Mouse (Mus musculus) limb, embryonic 14.5 days (tissue): ENCODE results near the gene Nr6a1. TPM values are rescaled to one million over a fixed set of nuclear protein-coding genes. Genes with fewer than 3 reads are reported as not detected.

ENCODE experiments used
- ATAC-seq: fragments of 200-750 bp; cut with Nextera tagmentation; 2 replicates; pipeline ENCODE4 v1.8.0; 2017; ENCODE audit warnings: low read depth, moderate number of reproducible peaks, moderate TSS enrichment; ENCODE audit not compliant: low FRiP score
- DNase-seq: peaks from one replicate; pipeline ENCODE4 v3.0.0-alpha.2; 2015; ENCODE audit warnings: low spot score
- H3K27ac ChIP-seq: fragments of 300-500 bp; sonication (generic); replicated peaks from 2 replicates; pipeline ENCODE4 v1.5.1; 2014; ENCODE audit warnings: low read depth, mild to moderate bottlenecking, low read length, moderate library complexity, mixed read lengths
- H3K27me3 ChIP-seq: fragments of 300-500 bp; sonication (generic); 2 replicates; pipeline ENCODE4 v1.6.1; 2014; ENCODE audit warnings: low read length, mixed read lengths; ENCODE audit not compliant: control insufficient read depth, insufficient read depth
- H3K36me3 ChIP-seq: fragments of 300-500 bp; sonication (generic); 2 replicates; pipeline ENCODE4 v1.6.1; 2014; ENCODE audit warnings: mild to moderate bottlenecking, low read length, moderate library complexity, mixed read lengths; ENCODE audit not compliant: control insufficient read depth, insufficient read depth
- H3K4me1 ChIP-seq: fragments of 300-500 bp; sonication (generic); 2 replicates; pipeline ENCODE4 v1.6.1; 2014; ENCODE audit warnings: antibody characterized with exemption, low read length, mixed read lengths; ENCODE audit not compliant: control insufficient read depth, insufficient read depth
- H3K4me2 ChIP-seq: fragments of 300-500 bp; sonication (generic); replicated peaks from 2 replicates; pipeline ENCODE4 v1.6.1; 2014; ENCODE audit warnings: low read depth, mild to moderate bottlenecking, low read length, moderate library complexity; ENCODE audit not compliant: severe bottlenecking
- H3K4me3 ChIP-seq: fragments of 300-500 bp; sonication (generic); replicated peaks from 2 replicates; pipeline ENCODE4 v1.5.1; 2014; ENCODE audit warnings: low read length
- H3K9ac ChIP-seq: fragments of 300-500 bp; sonication (generic); 2 replicates; pipeline ENCODE4 v1.6.1; 2014; ENCODE audit warnings: mild to moderate bottlenecking, low read depth, low read length, moderate library complexity; ENCODE audit not compliant: severe bottlenecking
- H3K9me3 ChIP-seq: fragments of 300-500 bp; sonication (generic); 2 replicates; pipeline ENCODE4 v1.6.1; 2016; ENCODE audit warnings: low read length; ENCODE audit not compliant: control insufficient read depth
- POLR2A ChIP-seq: fragments of 200-500 bp; IDR thresholded peaks from 2 replicates; pipeline ENCODE4 v1.8.0; 2012; ENCODE audit warnings: inconsistent platforms, mild to moderate bottlenecking, moderate library complexity, borderline replicate concordance; ENCODE audit not compliant: insufficient read depth, insufficient read length; ENCODE audit errors: extremely low read depth
- WGBS: fragments of 180-500 bp; shearing (Covaris S2); extraction: QIAGEN DNeasy Blood & Tissue Kit; methylation state at CpG from one replicate; pipeline ENCODE4 v1.1.7; 2014; 5-methylcytosine and 5-hydroxymethylcytosine counted together
- polyA plus RNA-seq, 2 experiments: library from polyadenylated mRNA; depleted of rRNA in 1 of 2; stranded (reverse) in 1 of 2; unstranded in 1 of 2; fragments of >200 nt; fragmentation: Nextera tagmentation in 1 of 2; extraction: Ambion mirVana in 1 of 2; gene quantifications; 2 replicates each; pipeline versions ENCODE4 v1.2.1 to v1.2.3; 2012 to 2014

Nr6a1 gene
- polyA plus RNA-seq, 2 experiments, result 1.2 to 2.4 TPM

DNA sequence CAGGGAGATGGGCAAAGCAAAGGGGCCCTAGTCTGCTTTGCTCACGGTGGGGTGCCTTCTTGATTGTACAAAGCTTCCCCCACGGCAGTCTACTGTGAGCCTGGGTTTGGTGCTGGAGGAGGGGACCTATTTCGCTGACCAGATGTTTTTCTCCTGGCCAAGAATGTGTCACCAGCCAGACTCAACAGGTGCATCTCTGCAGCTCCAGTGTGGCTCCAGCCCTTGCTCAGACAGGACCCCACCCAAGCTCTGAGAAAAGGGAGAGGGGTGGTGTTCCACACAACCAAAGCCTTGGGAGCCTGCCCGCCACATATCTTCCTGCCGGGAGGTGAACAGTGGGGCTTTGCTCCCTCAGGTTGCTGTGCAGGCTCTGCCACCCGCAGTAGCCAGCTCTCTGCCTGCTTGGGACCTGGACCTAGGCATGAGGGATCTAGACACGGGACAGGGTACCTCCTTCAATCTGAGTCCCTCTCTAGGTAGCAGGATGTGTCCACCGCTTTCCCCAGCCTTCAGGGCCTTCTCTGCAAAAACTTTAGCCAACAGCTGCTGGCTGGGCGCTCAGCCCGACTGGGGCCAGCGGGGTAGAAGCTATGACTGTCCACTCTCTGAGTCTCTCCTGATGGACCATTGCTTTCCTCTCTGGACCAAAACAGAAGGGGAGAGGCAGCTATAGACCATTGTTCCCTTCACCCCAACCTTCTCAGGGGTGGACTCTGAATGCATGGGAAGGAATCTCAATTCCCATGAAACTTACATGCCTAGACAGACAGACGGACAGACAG lies 218.4 kb downstream of the Nr6a1 start:
- no peak overlapping the region for H3K9ac ChIP-seq
- no peak for DNase-seq
- no peaks in the 10 kb centered on the region for H3K9me3 ChIP-seq
- WGBS, result 29% methylated on average over 12 of the region's 12 CpGs
- H3K27me3 ChIP-seq, result peaks cover 81% of the 10 kb centered on the region
- no peak overlapping the region for H3K27ac ChIP-seq
- H3K4me2 ChIP-seq, result no peak overlapping the region
- peaks cover 10% of the 10 kb centered on the region; the same call in 1 of the 2 replicates for H3K4me1 ChIP-seq
- H3K4me3 ChIP-seq, result no peak overlapping the region
- no peak for ATAC-seq
- no peak for TF ChIP-seq POLR2A
- no peaks in the 10 kb centered on the region for H3K36me3 ChIP-seq

DNA sequence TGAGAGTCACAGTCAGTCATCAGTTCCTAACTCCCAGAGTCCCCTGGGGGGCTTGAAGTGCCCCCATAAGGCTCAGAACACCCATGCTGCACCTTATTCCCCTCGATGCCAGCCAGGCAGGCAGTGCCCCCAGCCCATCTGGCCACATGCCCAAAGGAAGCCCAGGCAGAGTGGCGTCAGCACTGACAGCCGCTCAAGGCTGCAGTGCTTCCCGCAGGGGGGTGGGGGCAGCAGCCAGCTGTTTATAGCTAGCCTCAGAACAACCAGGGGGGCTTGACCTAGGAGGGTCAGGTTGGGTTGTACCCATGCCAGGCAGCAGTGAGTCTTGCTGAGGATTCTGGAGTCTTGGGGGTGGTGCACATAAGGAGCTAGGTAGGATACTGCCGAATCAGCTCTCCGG lies 220.8 kb downstream of the Nr6a1 start:
- no peak overlapping the region for H3K27ac ChIP-seq
- no peak overlapping the region for H3K9ac ChIP-seq
- WGBS, result 28% methylated on average over 6 of the region's 6 CpGs
- no peak for ATAC-seq
- H3K4me1 ChIP-seq, result peaks cover 10% of the 10 kb centered on the region; the same call in 1 of the 2 replicates
- no peaks in the 10 kb centered on the region for H3K36me3 ChIP-seq
- DNase-seq, result no peak
- TF ChIP-seq POLR2A, result no peak
- H3K4me2 ChIP-seq, result no peak overlapping the region
- peaks cover 58% of the 10 kb centered on the region for H3K27me3 ChIP-seq
- no peaks in the 10 kb centered on the region for H3K9me3 ChIP-seq
- no peak overlapping the region for H3K4me3 ChIP-seq

DNA sequence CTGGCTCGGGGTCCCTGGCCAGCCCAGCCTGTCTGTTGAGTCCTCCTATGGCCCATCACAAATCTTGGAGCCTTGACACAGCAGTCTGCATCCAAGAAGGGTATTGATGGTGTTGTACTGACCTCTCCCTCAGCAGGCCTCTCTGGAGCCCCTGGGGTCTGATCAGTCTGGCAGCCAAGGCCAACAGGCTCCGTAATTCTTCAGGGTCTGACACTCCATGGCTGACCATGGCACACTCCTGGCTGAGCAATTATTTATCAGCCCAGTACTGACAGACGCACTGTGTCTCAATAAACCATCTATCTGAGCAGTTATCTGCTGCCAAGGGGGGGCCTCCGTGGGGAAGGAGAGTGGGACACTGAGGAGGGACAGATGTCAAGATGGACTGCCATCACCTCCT lies 222.5 kb downstream of the Nr6a1 start:
- H3K4me2 ChIP-seq, result no peak overlapping the region
- TF ChIP-seq POLR2A, result no peak
- no peak overlapping the region for H3K9ac ChIP-seq
- no peaks in the 10 kb centered on the region for H3K36me3 ChIP-seq
- peaks cover 42% of the 10 kb centered on the region for H3K27me3 ChIP-seq
- H3K27ac ChIP-seq, result no peak overlapping the region
- no peak for ATAC-seq
- H3K9me3 ChIP-seq, result no peaks in the 10 kb centered on the region
- peaks cover 3% of the 10 kb centered on the region; the same call in 1 of the 2 replicates for H3K4me1 ChIP-seq
- 60% methylated on average over 4 of the region's 4 CpGs for WGBS
- no peak for DNase-seq
- no peak overlapping the region for H3K4me3 ChIP-seq

DNA sequence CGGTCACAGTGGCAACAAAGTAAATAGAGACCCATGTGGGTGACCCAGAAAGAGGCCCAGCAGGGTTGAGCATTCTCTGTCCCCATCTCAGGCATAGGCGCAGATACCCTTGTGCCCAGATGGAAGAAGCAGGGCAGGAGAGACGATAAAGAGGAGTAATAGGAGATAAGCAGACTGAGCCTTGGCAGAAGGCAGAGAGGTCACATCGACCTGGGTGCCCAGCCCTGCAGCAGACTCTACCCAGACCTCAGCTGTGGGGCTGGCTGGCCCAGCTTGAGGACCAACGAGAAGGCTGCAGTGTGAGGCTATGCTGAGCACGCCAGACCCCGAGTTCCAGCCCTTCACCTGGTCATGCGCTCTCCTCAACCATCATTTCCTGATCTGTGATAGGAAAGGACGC lies 223.2 kb downstream of the Nr6a1 start:
- H3K27me3 ChIP-seq, result peaks cover 35% of the 10 kb centered on the region
- ATAC-seq, result no peak

DNA sequence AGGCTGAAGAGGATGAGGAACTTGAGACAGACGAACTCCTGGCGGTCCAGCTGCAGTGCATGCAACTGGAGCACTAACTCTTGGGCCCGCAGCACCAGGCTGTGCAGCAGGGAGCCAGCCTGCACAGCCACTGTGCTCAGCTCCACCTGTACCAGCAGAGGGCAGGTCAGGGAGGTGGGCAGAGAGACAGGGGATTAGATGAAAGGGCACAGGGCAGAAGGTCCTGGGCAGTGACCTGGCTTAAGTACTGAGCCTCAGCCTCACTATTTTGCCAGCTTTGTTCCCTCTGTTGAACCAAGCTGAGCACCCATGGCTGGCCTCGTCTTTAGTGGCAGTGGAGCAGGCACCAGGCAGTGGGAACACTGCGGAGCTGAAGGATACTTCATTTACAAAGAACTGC lies 227.3 kb downstream of the Nr6a1 start:
- DNase-seq (no peak), ATAC-seq (no peak)
- no peak overlapping the region for H3K27ac ChIP-seq
- H3K9ac ChIP-seq, result no peak overlapping the region
- WGBS, result 60% methylated on average over 5 of the region's 5 CpGs
- H3K36me3 ChIP-seq, result no peaks in the 10 kb centered on the region
- no peaks in the 10 kb centered on the region for H3K9me3 ChIP-seq
- no peak overlapping the region for H3K4me2 ChIP-seq
- no peaks in the 10 kb centered on the region for H3K27me3 ChIP-seq
- TF ChIP-seq POLR2A, result no peak
- H3K4me1 ChIP-seq, result no peaks in the 10 kb centered on the region
- H3K4me3 ChIP-seq, result no peak overlapping the region

More for the DNA sequence above, 223.2 kb downstream of the Nr6a1 start:
- H3K36me3 ChIP-seq, result no peaks in the 10 kb centered on the region
- TF ChIP-seq POLR2A, result no peak
- 77% methylated on average over 7 of the region's 9 CpGs for WGBS
- no peak for DNase-seq
- no peak overlapping the region for H3K4me3 ChIP-seq
- H3K9ac ChIP-seq, result no peak overlapping the region
- H3K4me2 ChIP-seq, result no peak overlapping the region
- H3K4me1 ChIP-seq, result peaks cover 3% of the 10 kb centered on the region; the same call in 1 of the 2 replicates
- H3K9me3 ChIP-seq, result no peaks in the 10 kb centered on the region
- H3K27ac ChIP-seq, result no peak overlapping the region
